Mouse (Mus musculus) layer of hippocampus, postnatal 25 days (tissue): ENCODE measurements at regions not wholly inside any gene's neighbourhood (a gene's known extent, or its start where the extent isn't known, plus 50 kb on each side); places are given as distances from the start of the nearest gene placed in this dataset.

Experiments used
- DNase-seq, 2 experiments: peaks; one replicate each; pipeline ENCODE4 v3.0.0; 2022; ENCODE audit warnings: mixed read lengths in 2 of 2, low spot score in 1 of 2; ENCODE audit errors: extremely low spot score in 1 of 2

DNA sequence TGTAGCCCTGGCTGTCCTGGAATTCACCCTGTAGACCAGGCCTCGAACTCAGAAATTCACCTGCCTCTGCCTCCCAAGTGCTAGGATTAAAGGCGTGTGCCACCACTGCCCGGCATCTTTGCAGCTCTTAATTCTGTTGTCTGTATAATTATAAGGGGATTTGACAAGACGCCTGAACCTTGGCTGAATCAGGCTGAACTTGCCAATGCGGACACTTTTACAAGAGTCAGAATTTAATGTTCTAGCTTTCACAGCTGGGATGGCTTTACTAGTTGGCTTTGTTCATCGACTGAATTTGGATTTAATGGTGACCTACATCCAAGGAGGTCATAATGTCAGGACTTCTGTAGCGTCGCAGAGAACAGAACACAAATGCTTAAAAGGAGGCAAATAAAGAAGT is 108.3 kb downstream of the Cops8 start:
- no peak for DNase-seq
